Mouse (Mus musculus): ENCODE results near the gene Kif5c. TPM values are rescaled to one million over a fixed set of nuclear protein-coding genes. Genes with fewer than 3 reads are reported as not detected.

The Kif5c gene
- polyA plus RNA-seq, 1 experiment = not detected

GRCm38 (mm10) chr2:49718492-49718891 is 99.4 kb downstream of the Kif5c start:
- 55% methylated on average over 3 of the region's 3 CpGs for WGBS
- TF ChIP-seq CTCF (IDR thresholded peaks at IDR 0.05; ENCODE audit: insufficient read depth, low read depth, low read length) = no peak
- TF ChIP-seq POLR2A (IDR thresholded peaks at IDR 0.05; ENCODE audit: insufficient read depth, low read depth, low read length) = no peak
- Histone ChIP-seq H3K27ac (ENCODE audit: insufficient read depth, low read depth, low read length) (no peak overlapping the region), H3K4me3 (ENCODE audit: insufficient read depth, low read depth, low read length) (no peak overlapping the region), H3K4me1 (ENCODE audit: control insufficient read depth, insufficient read depth, low read length) (peaks cover 3% of the 10 kb centered on the region; the same call in 1 of the 2 replicates)

GRCm38 (mm10) chr2:49718935-49719850 is 100.1 kb downstream of the Kif5c start:
- WGBS = 51% methylated on average over 8 of the region's 8 CpGs
- Histone ChIP-seq H3K4me1 (ENCODE audit: control insufficient read depth, insufficient read depth, low read length) (peaks cover 3% of the 10 kb centered on the region; the same call in 1 of the 2 replicates), H3K4me3 (ENCODE audit: insufficient read depth, low read depth, low read length) (no peak overlapping the region), H3K27ac (ENCODE audit: insufficient read depth, low read depth, low read length) (no peak overlapping the region)
- no peak for TF ChIP-seq POLR2A (IDR thresholded peaks at IDR 0.05; ENCODE audit: insufficient read depth, low read depth, low read length)
- no peak for TF ChIP-seq CTCF (IDR thresholded peaks at IDR 0.05; ENCODE audit: insufficient read depth, low read depth, low read length)

- Histone ChIP-seq H3K4me3 (ENCODE audit: insufficient read depth, low read depth, low read length) (no peak overlapping the region), H3K4me1 (ENCODE audit: control insufficient read depth, insufficient read depth, low read length) (peaks cover 3% of the 10 kb centered on the region; the same call in 1 of the 2 replicates), H3K27ac (ENCODE audit: insufficient read depth, low read depth, low read length) (no peak overlapping the region)
- TF ChIP-seq POLR2A (IDR thresholded peaks at IDR 0.05; ENCODE audit: insufficient read depth, low read depth, low read length) (no peak), CTCF (IDR thresholded peaks at IDR 0.05; ENCODE audit: insufficient read depth, low read depth, low read length) (no peak)
- WGBS = 21% methylated on average over 6 of the region's 6 CpGs
These were observed 100.8 kb downstream of the Kif5c start for GRCm38 (mm10) chr2:49719854-49720253.

GRCm38 (mm10) chr2:49720343-49720742 is 101.2 kb downstream of the Kif5c start:
- no peak overlapping the region for H3K4me3 ChIP-seq (ENCODE audit: insufficient read depth, low read depth, low read length)
- H3K4me1 ChIP-seq (ENCODE audit: control insufficient read depth, insufficient read depth, low read length) = peaks cover 3% of the 10 kb centered on the region; the same call in 1 of the 2 replicates
- TF ChIP-seq POLR2A (IDR thresholded peaks at IDR 0.05; ENCODE audit: insufficient read depth, low read depth, low read length) = no peak
- no peak for TF ChIP-seq CTCF (IDR thresholded peaks at IDR 0.05; ENCODE audit: insufficient read depth, low read depth, low read length)
- H3K27ac ChIP-seq (ENCODE audit: insufficient read depth, low read depth, low read length) = no peak overlapping the region
- 53% methylated on average over 9 of the region's 9 CpGs for WGBS

GRCm38 (mm10) chr2:49722331-49722730 is 103.2 kb downstream of the Kif5c start:
- no peak overlapping the region for H3K4me3 ChIP-seq (ENCODE audit: insufficient read depth, low read depth, low read length)
- peaks cover 3% of the 10 kb centered on the region; the same call in 1 of the 2 replicates for H3K4me1 ChIP-seq (ENCODE audit: control insufficient read depth, insufficient read depth, low read length)
- TF ChIP-seq POLR2A (IDR thresholded peaks at IDR 0.05; ENCODE audit: insufficient read depth, low read depth, low read length) (no peak), CTCF (IDR thresholded peaks at IDR 0.05; ENCODE audit: insufficient read depth, low read depth, low read length) (no peak)
- no peak overlapping the region for H3K27ac ChIP-seq (ENCODE audit: insufficient read depth, low read depth, low read length)
- WGBS = 30% methylated on average over 9 of the region's 9 CpGs

- Histone ChIP-seq H3K4me1 (ENCODE audit: control insufficient read depth, insufficient read depth, low read length) (peaks cover 3% of the 10 kb centered on the region; the same call in 1 of the 2 replicates), H3K27ac (ENCODE audit: insufficient read depth, low read depth, low read length) (no peak overlapping the region), H3K4me3 (ENCODE audit: insufficient read depth, low read depth, low read length) (no peak overlapping the region)
- WGBS = 77% methylated on average over 13 of the region's 13 CpGs
- TF ChIP-seq CTCF (IDR thresholded peaks at IDR 0.05; ENCODE audit: insufficient read depth, low read depth, low read length) (no peak), POLR2A (IDR thresholded peaks at IDR 0.05; ENCODE audit: insufficient read depth, low read depth, low read length) (no peak)
These were observed 103.9 kb downstream of the Kif5c start for GRCm38 (mm10) chr2:49722983-49723382.

- H3K27ac ChIP-seq (ENCODE audit: insufficient read depth, low read depth, low read length) = no peak overlapping the region
- peaks cover 5% of the 10 kb centered on the region; the same call in 1 of the 2 replicates for H3K4me1 ChIP-seq (ENCODE audit: control insufficient read depth, insufficient read depth, low read length)
- no peak for TF ChIP-seq POLR2A (IDR thresholded peaks at IDR 0.05; ENCODE audit: insufficient read depth, low read depth, low read length)
- no peak for TF ChIP-seq CTCF (IDR thresholded peaks at IDR 0.05; ENCODE audit: insufficient read depth, low read depth, low read length)
- H3K4me3 ChIP-seq (ENCODE audit: insufficient read depth, low read depth, low read length) = no peak overlapping the region
- 64% methylated on average over 11 of the region's 11 CpGs for WGBS
These were observed 107.6 kb downstream of the Kif5c start for GRCm38 (mm10) chr2:49726672-49727071.

GRCm38 (mm10) chr2:49727199-49727598 is 108.1 kb downstream of the Kif5c start:
- no peak overlapping the region for H3K27ac ChIP-seq (ENCODE audit: insufficient read depth, low read depth, low read length)
- peaks cover 5% of the 10 kb centered on the region; the same call in 1 of the 2 replicates for H3K4me1 ChIP-seq (ENCODE audit: control insufficient read depth, insufficient read depth, low read length)
- no peak overlapping the region for H3K4me3 ChIP-seq (ENCODE audit: insufficient read depth, low read depth, low read length)
- TF ChIP-seq CTCF (IDR thresholded peaks at IDR 0.05; ENCODE audit: insufficient read depth, low read depth, low read length) (peak; percentile 67), POLR2A (IDR thresholded peaks at IDR 0.05; ENCODE audit: insufficient read depth, low read depth, low read length) (no peak)
- 8% methylated on average over 7 of the region's 7 CpGs for WGBS

GRCm38 (mm10) chr2:49727686-49728085 is 108.6 kb downstream of the Kif5c start:
- WGBS = 60% methylated on average over 4 of the region's 4 CpGs
- TF ChIP-seq CTCF (IDR thresholded peaks at IDR 0.05; ENCODE audit: insufficient read depth, low read depth, low read length) = no peak
- no peak for TF ChIP-seq POLR2A (IDR thresholded peaks at IDR 0.05; ENCODE audit: insufficient read depth, low read depth, low read length)
- Histone ChIP-seq H3K4me3 (ENCODE audit: insufficient read depth, low read depth, low read length) (no peak overlapping the region), H3K4me1 (ENCODE audit: control insufficient read depth, insufficient read depth, low read length) (peaks cover 5% of the 10 kb centered on the region; the same call in 1 of the 2 replicates), H3K27ac (ENCODE audit: insufficient read depth, low read depth, low read length) (no peak overlapping the region)

All from olfactory bulb, adult 2 months (tissue).